In genomic region chr1:192448512-192448911, GRCm38 (mm10) we compare ENCODE assay signal across 13 mouse cellular contexts.
"Had no signal": no experiment of that assay in that cellular context is flagged by ENCODE, and none has a peak within 500 bp of the region (broad histone marks: within the 10 kb centered on the region; RNA-seq: fewer than 3 reads in every experiment).

No protein-coding gene starts in this region.

- DNase-seq: kidney, postnatal 4 days; liver; liver, embryonic 13.5 days; lung, adult 18-20 months; retina, postnatal 1 day; right cerebral cortex, postnatal 4 days; spleen, adult 18-20 months; thymus, postnatal 36 days had no signal

- ATAC-seq: midbrain, embryonic 16.5 days had no signal

- H3K4me3 ChIP-seq: limb, embryonic 12.5 days; liver, embryonic 13.5 days; midbrain, embryonic 12.5 days; neural tube, embryonic 13.5 days had no signal

- H3K27ac ChIP-seq: kidney, postnatal 0 days; limb, embryonic 12.5 days; liver, embryonic 13.5 days; midbrain, embryonic 12.5 days; neural tube, embryonic 13.5 days had no signal

- H3K4me1 ChIP-seq: liver, embryonic 13.5 days had no signal
